Mouse (Mus musculus) ovary, adult 2 months (tissue): Measurements from ENCODE around the gene Agpat3. TPM values are rescaled to one million over a fixed set of nuclear protein-coding genes. Genes with fewer than 3 reads are reported as not detected.

Experiments
- polyA plus RNA-seq: library from polyadenylated mRNA; depleted of rRNA; stranded (reverse); fragments of >200 nt; gene quantifications from 2 replicates; pipeline ENCODE4 v1.2.3, GENCODE M21; 2012; rRNA removed

Agpat3 gene
- 275 and 338 TPM in 2 replicates for polyA plus RNA-seq

DNA sequence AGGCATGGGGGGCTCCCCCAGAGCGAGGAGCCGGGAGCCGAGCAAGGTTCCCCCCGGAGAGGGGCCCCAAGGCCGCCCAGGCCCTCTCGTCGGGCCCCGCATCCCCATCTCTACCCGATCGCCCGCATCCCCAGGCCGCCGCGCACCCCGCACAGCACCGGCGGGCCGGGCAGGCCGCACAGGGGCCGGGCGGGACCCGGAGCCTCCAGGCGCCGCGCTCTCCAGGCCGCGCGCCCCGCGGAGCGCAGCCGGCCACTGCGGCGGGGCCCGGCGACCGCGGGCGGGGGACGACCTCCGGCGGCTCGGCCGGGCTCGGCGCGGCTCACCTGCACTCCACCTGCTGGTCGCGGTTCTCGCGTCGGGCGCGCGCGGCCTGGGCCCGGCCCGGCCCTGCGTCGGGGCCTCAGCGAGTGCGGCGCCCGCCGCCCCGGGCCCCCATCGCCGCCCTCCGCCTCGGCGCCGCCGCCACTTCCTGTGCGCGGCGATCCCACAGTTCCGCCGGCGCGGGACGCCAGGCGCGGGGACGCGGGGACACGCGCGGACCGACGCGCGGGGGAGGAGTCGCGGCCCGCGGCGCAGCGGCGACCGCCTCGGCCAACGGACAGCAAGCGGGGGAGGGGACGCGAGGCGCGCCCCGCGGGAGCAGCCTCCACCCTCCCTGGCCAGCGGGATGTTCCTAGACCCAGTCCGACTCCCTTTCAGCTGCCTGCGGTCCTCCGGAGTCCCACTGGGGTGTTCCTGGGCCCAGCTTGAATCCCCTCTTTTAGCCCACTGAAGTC is at the start of gene Agpat3:
Gene Agpat3, minus strand, starts transcription at position 603 of the 779 bp plus-strand sequence.

DNA sequence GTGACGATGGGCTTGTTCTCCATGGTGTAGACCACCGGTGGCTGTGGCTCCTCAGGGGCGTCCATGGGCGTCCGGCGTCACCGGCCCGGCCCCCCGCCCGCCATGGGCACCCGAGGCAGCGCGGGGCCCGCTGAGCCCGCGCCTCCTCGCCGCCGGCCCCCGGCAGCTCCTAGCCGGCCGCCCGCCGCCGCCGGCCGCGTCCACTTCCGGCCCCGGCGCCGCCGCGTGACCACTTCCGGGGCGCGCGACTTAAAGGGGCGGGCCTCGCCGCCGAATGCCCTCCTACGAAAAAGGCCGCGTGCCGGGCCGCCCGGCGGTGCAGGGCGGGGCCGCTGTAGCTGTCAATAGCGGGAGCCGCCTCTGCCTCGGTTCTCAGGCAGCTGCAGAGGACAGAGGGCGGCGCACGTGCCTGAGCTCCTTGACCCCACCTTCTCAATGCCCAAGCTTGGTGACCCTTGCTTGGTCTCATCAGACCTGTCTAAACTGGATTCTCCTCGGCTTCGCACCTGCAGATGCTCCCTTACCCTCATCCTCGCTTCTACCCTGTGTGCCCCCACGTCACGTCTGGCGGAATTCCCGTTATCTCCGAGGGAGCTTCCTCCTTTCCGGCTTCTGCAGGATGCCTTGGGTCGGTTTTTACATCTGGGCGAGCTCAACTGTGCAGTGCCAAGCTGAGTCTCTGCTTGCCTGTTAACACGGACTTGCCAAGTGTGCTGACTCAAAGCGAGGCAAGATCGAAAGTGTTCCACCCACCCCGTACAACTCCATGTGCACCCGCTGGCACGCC is 107.7 kb downstream of the Agpat3 start, which contains the start of gene Trappc10:
Gene Trappc10, minus strand, starts transcription at position 204 of the 787 bp plus-strand sequence.

Other genes starting within 250 kb of the Agpat3 start
- 190 and 196 TPM in 2 replicates for gene D10Jhu81e, start 182.7 kb downstream of the Agpat3 start, polyA plus RNA-seq
- gene Pwp2, start 167.3 kb downstream of the Agpat3 start, polyA plus RNA-seq: 16.8 and 17.9 TPM in 2 replicates
- 61.7 and 63.2 TPM in 2 replicates for gene Trappc10, start 107.8 kb downstream of the Agpat3 start, polyA plus RNA-seq
- gene Rrp1, start 60.6 kb upstream of the Agpat3 start, polyA plus RNA-seq: 108 and 109 TPM in 2 replicates
- 21.9 and 33.3 TPM in 2 replicates for gene Cstb, start 73.2 kb upstream of the Agpat3 start, polyA plus RNA-seq
- 100 and 109 TPM in 2 replicates for gene Pdxk, start 112.5 kb upstream of the Agpat3 start, polyA plus RNA-seq
- gene Olfr1358, start 164.9 kb upstream of the Agpat3 start, polyA plus RNA-seq: 0.95 and 2.0 TPM in 2 replicates
- gene Ilvbl, start 221.9 kb upstream of the Agpat3 start, polyA plus RNA-seq: 68.0 and 70.5 TPM in 2 replicates
- 52.4 and 59.3 TPM in 2 replicates for gene Syde1, start 239.5 kb upstream of the Agpat3 start, polyA plus RNA-seq